Mouse (Mus musculus): ENCODE data around the gene Slain1. TPM values are rescaled to one million over a fixed set of nuclear protein-coding genes. Genes with fewer than 3 reads are reported as not detected.

Slain1 gene
- polyA plus RNA-seq, 1 experiment from 2014 or later = 0.16 TPM

DNA sequence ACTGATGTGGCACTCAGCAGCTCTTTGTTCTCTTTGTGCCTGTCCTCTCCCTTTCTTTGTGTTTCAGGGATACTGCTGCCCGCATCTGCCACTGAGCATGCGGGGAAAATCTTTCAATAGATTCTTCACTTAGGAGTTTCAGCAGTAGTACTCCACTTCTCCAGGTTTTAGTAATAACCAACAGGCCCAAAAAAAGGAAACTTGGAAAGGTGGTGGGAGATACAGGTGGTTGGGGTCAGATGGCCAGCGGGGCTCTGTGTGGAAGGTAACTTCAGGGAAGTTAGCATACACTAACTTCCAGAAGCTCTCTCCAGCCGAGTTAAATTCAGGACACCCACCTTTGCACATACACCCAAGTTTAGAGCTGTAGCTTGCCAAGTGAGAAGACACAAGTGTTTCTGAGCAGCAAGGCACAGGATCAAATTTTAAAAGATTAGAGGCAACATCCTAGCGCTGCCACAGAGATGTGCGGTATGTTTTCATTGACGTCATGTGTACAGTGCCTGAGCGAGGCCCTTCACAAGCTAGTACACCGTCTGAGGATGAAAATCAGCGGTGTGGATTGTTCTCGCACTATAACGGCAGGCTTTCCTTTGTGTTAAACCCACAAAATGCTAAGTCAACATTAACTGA, 1.3 kb upstream of the Slain1 start:
- Histone ChIP-seq H3K9ac (no peak overlapping the region), H3K27me3 (peaks cover 42% of the 10 kb centered on the region), H3K9me3 (replicated peaks) (no peaks in the 10 kb centered on the region), H3K4me3 (replicated peaks) (no peak overlapping the region), H3K4me1 (replicated peaks) (peaks cover 14% of the 10 kb centered on the region), H3K4me2 (no peak overlapping the region), H3K36me3 (replicated peaks) (no peaks in the 10 kb centered on the region), H3K27ac (replicated peaks) (no peak overlapping the region)
- no peak for ATAC-seq (ENCODE audit: insufficient read depth)
- 40% methylated on average over 12 of the region's 12 CpGs for WGBS (ENCODE audit: insufficient replicate concordance)

DNA sequence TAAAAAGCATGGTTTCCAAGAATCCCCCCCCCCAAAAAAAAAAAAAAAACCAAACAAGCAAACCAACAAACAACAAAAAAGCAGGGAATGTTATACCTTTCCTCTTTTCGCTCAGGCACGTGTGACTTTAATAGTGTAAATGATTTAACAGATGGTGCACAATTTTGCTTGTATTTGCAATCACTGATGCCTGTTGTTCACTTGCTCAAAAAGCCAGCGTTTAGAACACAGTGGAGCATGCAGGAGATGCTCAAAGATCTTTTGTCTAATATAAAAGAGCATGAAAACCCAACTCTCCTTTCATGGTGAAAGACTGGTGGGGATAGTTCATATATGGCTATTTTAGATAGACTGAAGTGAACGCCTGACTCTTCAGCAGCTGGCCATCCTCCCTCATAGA, 726 bp upstream of the Slain1 start:
- 54% methylated on average over 4 of the region's 4 CpGs for WGBS (ENCODE audit: insufficient replicate concordance)
- H3K9me3 ChIP-seq (replicated peaks) = no peaks in the 10 kb centered on the region
- H3K4me1 ChIP-seq (replicated peaks) = peaks cover 14% of the 10 kb centered on the region
- no peak overlapping the region for H3K9ac ChIP-seq
- no peak overlapping the region for H3K4me3 ChIP-seq (replicated peaks)
- no peaks in the 10 kb centered on the region for H3K36me3 ChIP-seq (replicated peaks)
- H3K27me3 ChIP-seq = peaks cover 42% of the 10 kb centered on the region
- ATAC-seq (ENCODE audit: insufficient read depth) = no peak
- 0 out of 2 replicates have a peak overlapping the region, but pooled peaks have one; percentile 90 for H3K4me2 ChIP-seq
- H3K27ac ChIP-seq (replicated peaks) = no peak overlapping the region

DNA sequence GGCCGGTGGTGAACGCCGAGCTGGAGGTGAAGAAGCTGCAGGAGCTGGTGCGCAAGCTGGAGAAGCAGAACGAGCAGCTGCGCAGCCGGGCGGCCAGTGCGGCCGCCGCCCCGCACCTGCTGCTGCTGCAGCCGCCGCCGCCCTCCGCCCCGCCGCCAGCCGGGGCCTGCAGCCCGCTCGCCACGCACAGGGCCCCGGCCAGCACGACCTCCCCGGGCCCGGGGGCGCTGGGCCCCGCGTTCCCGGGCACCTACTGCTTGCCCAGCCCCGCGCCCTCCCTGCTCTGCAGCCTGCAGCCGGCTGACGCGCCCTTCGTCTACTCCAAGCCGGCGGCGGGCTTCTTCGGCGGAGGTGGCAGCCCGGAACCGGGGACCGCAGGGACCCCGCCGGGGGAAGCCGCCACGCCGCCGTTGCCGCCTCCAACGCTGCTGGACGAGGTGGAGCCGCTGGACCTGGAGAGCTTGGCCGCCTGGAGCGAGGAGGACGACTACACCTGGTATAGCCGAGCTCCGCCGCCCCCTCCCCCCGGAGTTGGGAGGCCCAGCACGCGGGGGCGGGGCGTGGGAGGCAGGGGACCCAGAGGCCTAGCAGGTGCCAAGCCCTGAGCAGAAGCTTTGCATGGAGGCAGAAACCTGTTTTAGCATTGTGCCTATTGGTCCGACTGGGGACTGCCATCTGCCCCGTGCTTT, 529 bp downstream of the Slain1 start:
- under 1% methylated on average over 63 of the region's 67 CpGs for WGBS (ENCODE audit: insufficient replicate concordance)
- H3K9me3 ChIP-seq (replicated peaks) = no peaks in the 10 kb centered on the region
- no peaks in the 10 kb centered on the region for H3K36me3 ChIP-seq (replicated peaks)
- ATAC-seq (ENCODE audit: insufficient read depth) = peak; percentile 48
- H3K9ac ChIP-seq = 0 out of 2 replicates have a peak overlapping the region, but pooled peaks have one; percentile 15
- H3K4me2 ChIP-seq = peak overlapping the region; percentile 90
- peaks cover 42% of the 10 kb centered on the region for H3K27me3 ChIP-seq
- H3K4me1 ChIP-seq (replicated peaks) = peaks cover 14% of the 10 kb centered on the region
- H3K4me3 ChIP-seq (replicated peaks) = peak overlapping the region; percentile 61
- no peak overlapping the region for H3K27ac ChIP-seq (replicated peaks)

DNA sequence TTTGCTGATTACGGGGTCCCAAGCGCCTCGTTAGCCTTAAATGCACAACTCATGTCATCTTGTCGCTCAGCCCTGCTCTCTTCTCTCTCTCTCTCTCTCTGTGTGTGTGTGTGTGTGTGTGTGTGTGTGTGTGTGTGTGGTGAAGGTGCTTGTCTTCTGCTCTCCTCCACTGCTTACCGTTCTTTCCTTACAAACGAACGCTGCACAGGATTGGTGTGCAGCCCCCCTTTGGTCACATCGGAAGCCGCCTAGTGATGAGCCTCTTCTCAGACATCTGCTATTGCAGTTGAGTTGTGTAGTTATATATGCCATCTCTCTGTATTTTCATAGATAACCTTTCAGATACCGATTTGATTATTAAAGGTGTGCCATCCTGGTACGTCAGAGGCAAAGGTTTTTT, 1.1 kb downstream of the Slain1 start:
- Histone ChIP-seq H3K27ac (replicated peaks) (no peak overlapping the region), H3K36me3 (replicated peaks) (no peaks in the 10 kb centered on the region), H3K27me3 (peaks cover 42% of the 10 kb centered on the region), H3K4me2 (peak overlapping the region; percentile 90), H3K9me3 (replicated peaks) (no peaks in the 10 kb centered on the region), H3K4me1 (replicated peaks) (peaks cover 14% of the 10 kb centered on the region), H3K9ac (no peak overlapping the region), H3K4me3 (replicated peaks) (peak overlapping the region; percentile 61)
- 8% methylated on average over 11 of the region's 11 CpGs for WGBS (ENCODE audit: insufficient replicate concordance)
- ATAC-seq (ENCODE audit: insufficient read depth) = no peak

DNA sequence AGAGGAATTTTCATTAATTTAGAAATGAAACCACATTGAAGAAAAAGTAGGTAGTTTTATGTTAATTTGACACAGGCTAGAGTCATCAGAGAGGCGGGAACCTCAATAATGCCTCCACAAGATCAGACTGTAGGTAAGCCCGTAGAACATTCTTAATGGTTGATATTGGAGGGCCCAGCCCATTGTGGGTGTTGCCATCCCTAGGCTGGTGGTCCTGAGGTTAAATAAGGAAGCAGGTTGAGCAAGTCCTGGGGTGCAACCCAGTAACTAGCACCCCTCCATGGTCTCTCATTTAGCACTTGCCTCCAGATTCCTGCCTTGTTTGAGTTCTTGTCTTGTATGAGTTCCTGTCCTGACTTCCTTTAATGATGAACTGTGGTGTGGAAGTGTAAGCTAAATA, 1.5 kb downstream of the Slain1 start:
- WGBS (ENCODE audit: insufficient replicate concordance) = 37% methylated on average over 2 of the region's 2 CpGs
- no peaks in the 10 kb centered on the region for H3K9me3 ChIP-seq (replicated peaks)
- ATAC-seq (ENCODE audit: insufficient read depth) = no peak
- H3K4me1 ChIP-seq (replicated peaks) = peaks cover 14% of the 10 kb centered on the region
- no peaks in the 10 kb centered on the region for H3K36me3 ChIP-seq (replicated peaks)
- peaks cover 42% of the 10 kb centered on the region for H3K27me3 ChIP-seq
- no peak overlapping the region for H3K4me3 ChIP-seq (replicated peaks)
- H3K27ac ChIP-seq (replicated peaks) = no peak overlapping the region
- no peak overlapping the region for H3K4me2 ChIP-seq
- no peak overlapping the region for H3K9ac ChIP-seq

DNA sequence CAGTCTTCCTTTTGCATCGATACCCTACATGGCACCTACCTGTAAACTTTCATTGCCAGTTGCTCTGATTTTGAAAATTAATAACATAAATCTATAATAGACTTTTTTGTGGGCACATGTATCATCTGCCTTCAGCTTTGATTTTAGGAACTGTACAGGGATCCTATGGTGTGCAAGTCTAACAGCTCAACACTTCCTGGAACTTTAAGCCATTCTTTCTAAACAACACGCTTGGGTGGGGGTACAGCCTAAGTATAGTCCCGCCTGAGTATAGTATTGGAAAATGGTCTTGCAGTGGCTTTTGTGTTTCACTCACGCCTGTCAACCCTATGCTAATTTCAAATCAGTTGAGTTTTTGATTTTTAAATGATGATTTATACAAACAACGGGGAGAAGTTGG, 2.5 kb downstream of the Slain1 start:
- no peak for ATAC-seq (ENCODE audit: insufficient read depth)

DNA sequence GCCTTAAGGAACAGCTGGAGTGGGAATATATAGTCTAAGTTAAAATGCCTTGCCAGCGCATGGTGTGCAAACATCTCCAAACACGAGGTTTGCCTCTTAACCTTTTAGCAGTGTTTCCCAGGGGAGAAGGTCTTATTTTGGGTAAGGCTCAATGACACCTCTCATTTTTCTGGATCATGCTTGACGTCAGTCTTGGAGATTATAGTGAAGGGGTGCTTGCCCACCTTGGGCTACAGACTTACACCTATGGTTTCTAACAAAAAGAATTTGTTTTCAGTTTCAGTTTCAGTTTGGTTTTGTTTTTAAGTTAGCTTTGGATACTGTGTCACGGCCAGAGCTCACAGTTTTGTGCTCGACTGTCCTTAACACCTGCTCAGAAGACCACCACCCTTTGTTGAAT, 3.8 kb downstream of the Slain1 start:
- Histone ChIP-seq H3K9ac (no peak overlapping the region), H3K4me1 (replicated peaks) (peaks cover 14% of the 10 kb centered on the region), H3K4me3 (replicated peaks) (no peak overlapping the region), H3K36me3 (replicated peaks) (no peaks in the 10 kb centered on the region), H3K27ac (replicated peaks) (no peak overlapping the region), H3K4me2 (peak overlapping the region; percentile 13; the same call in 1 of the 2 replicates), H3K9me3 (replicated peaks) (no peaks in the 10 kb centered on the region), H3K27me3 (peaks cover 34% of the 10 kb centered on the region)
- ATAC-seq (ENCODE audit: insufficient read depth) = no peak
- WGBS (ENCODE audit: insufficient replicate concordance) = 46% methylated on average over 5 of the region's 5 CpGs

More for the DNA sequence above, 2.5 kb downstream of the Slain1 start:
- Histone ChIP-seq H3K9ac (no peak overlapping the region), H3K36me3 (replicated peaks) (no peaks in the 10 kb centered on the region), H3K9me3 (replicated peaks) (no peaks in the 10 kb centered on the region), H3K4me3 (replicated peaks) (no peak overlapping the region), H3K4me2 (no peak overlapping the region), H3K27me3 (peaks cover 39% of the 10 kb centered on the region), H3K4me1 (replicated peaks) (peaks cover 14% of the 10 kb centered on the region), H3K27ac (replicated peaks) (no peak overlapping the region)
- whole genome bisulfite sequencing (ENCODE audit: insufficient replicate concordance) = 65% methylated on average over 5 of the region's 5 CpGs

DNA sequence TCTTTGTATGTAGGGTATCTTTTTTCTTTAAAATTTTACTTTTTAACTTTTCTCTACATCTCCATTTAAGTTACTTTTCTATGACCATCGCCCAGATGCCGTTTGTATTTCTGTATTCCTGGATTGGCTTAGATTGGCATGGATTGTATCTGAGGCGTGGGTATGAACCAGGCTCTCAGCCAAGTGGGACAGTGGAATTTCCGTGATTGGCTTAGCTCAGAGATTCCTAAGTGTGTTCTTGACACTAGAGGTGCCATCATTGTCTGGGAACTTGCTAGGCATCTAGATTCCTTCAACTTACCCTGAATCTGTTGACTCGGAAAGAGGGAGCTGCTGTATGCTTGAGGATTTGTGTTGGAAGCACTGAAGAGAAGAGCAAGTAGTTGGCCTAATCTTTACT, 5.4 kb downstream of the Slain1 start:
- Histone ChIP-seq H3K27me3 (peaks cover 18% of the 10 kb centered on the region), H3K36me3 (replicated peaks) (no peaks in the 10 kb centered on the region), H3K4me3 (replicated peaks) (no peak overlapping the region), H3K4me2 (no peak overlapping the region), H3K9me3 (replicated peaks) (no peaks in the 10 kb centered on the region), H3K27ac (replicated peaks) (no peak overlapping the region), H3K9ac (no peak overlapping the region), H3K4me1 (replicated peaks) (peaks cover 7% of the 10 kb centered on the region; the same call in 1 of the 2 replicates)
- 60% methylated on average over 5 of the region's 5 CpGs for WGBS (ENCODE audit: insufficient replicate concordance)
- no peak for ATAC-seq (ENCODE audit: insufficient read depth)

DNA sequence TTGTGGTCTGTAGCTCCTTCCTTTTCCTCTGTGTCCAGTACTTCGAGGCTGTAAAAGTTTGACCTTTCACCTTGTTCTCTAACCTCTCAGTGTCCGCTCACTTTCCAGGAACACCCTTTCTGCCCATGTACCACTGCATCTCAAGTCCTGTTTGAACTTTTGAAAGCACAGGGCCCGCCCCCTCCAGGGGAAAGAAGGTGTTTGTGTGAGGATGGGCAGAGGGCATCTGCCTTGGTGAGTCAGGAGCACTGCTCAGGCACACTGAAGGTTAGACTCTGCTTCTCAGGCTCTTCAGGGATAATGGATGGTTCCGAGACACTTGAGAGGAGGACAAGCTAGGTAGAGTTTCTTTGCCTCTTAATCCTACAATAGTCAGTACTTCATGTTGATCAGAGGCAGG, 7.8 kb downstream of the Slain1 start:
- WGBS (ENCODE audit: insufficient replicate concordance) = 43% methylated on average over 4 of the region's 4 CpGs
- no peaks in the 10 kb centered on the region for H3K36me3 ChIP-seq (replicated peaks)
- no peak overlapping the region for H3K4me3 ChIP-seq (replicated peaks)
- no peak overlapping the region for H3K27ac ChIP-seq (replicated peaks)
- H3K4me1 ChIP-seq (replicated peaks) = no peaks in the 10 kb centered on the region
- H3K27me3 ChIP-seq = no peaks in the 10 kb centered on the region
- H3K9ac ChIP-seq = no peak overlapping the region
- H3K9me3 ChIP-seq (replicated peaks) = no peaks in the 10 kb centered on the region
- ATAC-seq (ENCODE audit: insufficient read depth) = no peak
- H3K4me2 ChIP-seq = no peak overlapping the region

DNA sequence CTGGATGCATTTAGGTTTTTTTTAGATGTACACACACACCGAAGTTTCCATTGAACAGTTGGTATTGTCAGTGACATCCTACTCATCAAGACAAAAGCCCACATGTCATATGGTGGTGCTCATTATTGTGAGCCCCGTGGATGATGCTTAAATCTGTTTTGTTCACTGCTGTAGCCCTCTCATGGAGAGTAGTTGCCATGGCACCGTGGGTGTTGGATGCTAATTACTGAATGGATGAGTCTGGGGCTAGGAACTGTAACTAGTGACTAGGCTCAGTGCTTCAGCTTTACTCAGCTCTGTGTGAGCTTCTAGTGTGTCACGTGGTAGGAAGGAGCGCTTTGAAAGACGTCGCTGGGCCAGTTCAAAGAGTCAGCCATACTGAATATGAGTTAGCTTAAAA, 13.0 kb downstream of the Slain1 start:
- no peaks in the 10 kb centered on the region for H3K27me3 ChIP-seq
- H3K4me1 ChIP-seq (replicated peaks) = no peaks in the 10 kb centered on the region
- no peak overlapping the region for H3K4me3 ChIP-seq (replicated peaks)
- no peaks in the 10 kb centered on the region for H3K36me3 ChIP-seq (replicated peaks)
- WGBS (ENCODE audit: insufficient replicate concordance) = 69% methylated on average over 7 of the region's 7 CpGs
- H3K27ac ChIP-seq (replicated peaks) = no peak overlapping the region
- ATAC-seq (ENCODE audit: insufficient read depth) = no peak
- H3K9ac ChIP-seq = no peak overlapping the region
- no peaks in the 10 kb centered on the region for H3K9me3 ChIP-seq (replicated peaks)
- H3K4me2 ChIP-seq = no peak overlapping the region

DNA sequence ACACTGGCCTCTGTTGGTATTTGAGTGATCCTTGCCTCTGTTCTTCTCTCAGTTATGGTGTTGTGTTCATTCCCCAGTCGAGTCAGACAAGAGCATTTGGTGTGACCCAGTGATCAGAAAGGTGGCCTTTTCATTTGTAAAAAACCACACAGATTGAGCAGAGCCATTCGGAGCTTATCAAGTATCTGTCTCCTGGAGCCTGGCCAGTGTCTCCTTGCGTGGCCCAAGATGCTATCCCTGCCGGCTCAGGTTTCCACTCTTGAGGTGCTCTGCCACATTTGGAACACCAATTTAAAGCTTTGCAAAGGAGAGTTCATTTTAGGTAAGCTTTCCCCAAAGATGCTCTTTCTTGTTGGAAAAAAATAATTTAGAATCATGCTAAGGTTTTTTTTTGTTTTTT, 14.4 kb downstream of the Slain1 start:
- 44% methylated on average over 4 of the region's 4 CpGs for WGBS (ENCODE audit: insufficient replicate concordance)
- Histone ChIP-seq H3K4me1 (replicated peaks) (no peaks in the 10 kb centered on the region), H3K27me3 (no peaks in the 10 kb centered on the region), H3K4me3 (replicated peaks) (no peak overlapping the region), H3K4me2 (no peak overlapping the region), H3K36me3 (replicated peaks) (no peaks in the 10 kb centered on the region), H3K27ac (replicated peaks) (no peak overlapping the region), H3K9ac (no peak overlapping the region), H3K9me3 (replicated peaks) (no peaks in the 10 kb centered on the region)
- ATAC-seq (ENCODE audit: insufficient read depth) = no peak
